Mouse (Mus musculus): ENCODE results near the gene Gm20807. TPM values are rescaled to one million over a fixed set of nuclear protein-coding genes. Genes with fewer than 3 reads are reported as not detected.
"Not testable (repeated sequence)": the region's sequence is repeated elsewhere in the genome, so short reads cannot be mapped to it uniquely, and the experiment has no call there.

Gene Gm20807
- not detected in 2 replicates for polyA plus RNA-seq (2015; fragmentation: Nextera tagmentation; extraction: Ambion mirVana)

GRCm38 (mm10) chrY:13042591-13042990 lies at the start of gene Gm20807:
Gene Gm20807 (plus strand): TSS chrY:13042891.
- not testable (repeated sequence) for H3K4me2 ChIP-seq (replicated peaks); H3K4me3 ChIP-seq

More at GRCm38 (mm10) chrY:13042591-13042990, at the start of gene Gm20807:
- H3K4me1 ChIP-seq; H3K27me3 ChIP-seq; H3K9ac ChIP-seq; H3K27ac ChIP-seq; ATAC-seq (ENCODE audit: low FRiP score, low read depth); H3K9me3 ChIP-seq; H3K36me3 ChIP-seq: not testable (repeated sequence)

Other genes with a start within 250 kb of the Gm20807 start
- not detected in 2 replicates for gene Gm21891, start 90.6 kb downstream of the Gm20807 start, polyA plus RNA-seq (2015; fragmentation: Nextera tagmentation; extraction: Ambion mirVana)
- not detected in 2 replicates for gene Gm21425, start 119.1 kb downstream of the Gm20807 start, polyA plus RNA-seq (2015; fragmentation: Nextera tagmentation; extraction: Ambion mirVana)
- gene Gm21828, start 181.0 kb downstream of the Gm20807 start, polyA plus RNA-seq (2015; fragmentation: Nextera tagmentation; extraction: Ambion mirVana): not detected in 2 replicates
- not detected in 2 replicates for gene Gm21440, start 209.5 kb downstream of the Gm20807 start, polyA plus RNA-seq (2015; fragmentation: Nextera tagmentation; extraction: Ambion mirVana)
- not detected in 2 replicates for gene Gm21454, start 209.6 kb downstream of the Gm20807 start, polyA plus RNA-seq (2015; fragmentation: Nextera tagmentation; extraction: Ambion mirVana)

Measured in limb, embryonic 13.5 days (tissue).